Mouse (Mus musculus) layer of hippocampus, adult 9-11 months (tissue): ENCODE results near the gene Gm21969.

Source experiments
- DNase-seq: peaks from one replicate; pipeline ENCODE4 v3.0.0; 2022

The Gm21969 gene

DNA sequence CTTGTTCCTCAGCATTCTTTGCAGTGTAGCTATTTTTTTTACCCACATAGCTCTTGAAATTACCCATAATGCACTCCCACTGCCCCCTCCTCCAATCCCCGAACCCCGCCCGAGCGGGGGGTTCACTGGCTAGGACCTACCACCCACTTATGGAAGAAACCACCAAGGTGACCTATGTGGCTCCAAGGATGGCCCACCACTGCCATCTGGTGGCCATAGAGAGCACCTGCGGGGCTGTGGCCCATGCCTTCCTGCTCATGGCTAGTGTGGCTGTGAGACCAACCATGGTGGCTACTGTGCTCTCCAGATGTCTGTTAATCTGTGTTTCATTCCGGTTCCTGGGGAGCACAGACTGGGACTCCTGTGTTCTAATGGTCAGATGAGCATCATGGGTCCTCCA lies 66.9 kb downstream of the Gm21969 start:
- DNase-seq = peak; percentile 19

DNA sequence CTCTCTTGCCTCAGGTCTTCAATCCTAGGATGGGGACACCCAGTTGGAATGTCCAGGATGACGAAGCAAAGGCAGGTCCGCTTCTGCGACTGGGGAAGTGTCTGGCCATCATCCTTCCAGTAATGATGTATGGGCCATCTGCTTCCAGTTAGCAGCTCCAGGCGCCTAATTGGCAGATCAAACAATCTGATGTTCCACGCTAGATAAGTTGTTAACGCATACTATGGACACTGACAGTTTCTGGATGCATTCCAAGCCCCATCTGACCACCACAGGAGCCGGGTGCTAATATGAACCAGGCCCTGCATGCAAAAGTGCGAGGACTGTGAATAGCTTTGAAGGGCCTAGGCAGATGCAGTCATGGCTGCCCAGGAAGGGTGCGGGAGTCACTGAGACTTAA lies 72.7 kb downstream of the Gm21969 start:
- DNase-seq = no peak

DNA sequence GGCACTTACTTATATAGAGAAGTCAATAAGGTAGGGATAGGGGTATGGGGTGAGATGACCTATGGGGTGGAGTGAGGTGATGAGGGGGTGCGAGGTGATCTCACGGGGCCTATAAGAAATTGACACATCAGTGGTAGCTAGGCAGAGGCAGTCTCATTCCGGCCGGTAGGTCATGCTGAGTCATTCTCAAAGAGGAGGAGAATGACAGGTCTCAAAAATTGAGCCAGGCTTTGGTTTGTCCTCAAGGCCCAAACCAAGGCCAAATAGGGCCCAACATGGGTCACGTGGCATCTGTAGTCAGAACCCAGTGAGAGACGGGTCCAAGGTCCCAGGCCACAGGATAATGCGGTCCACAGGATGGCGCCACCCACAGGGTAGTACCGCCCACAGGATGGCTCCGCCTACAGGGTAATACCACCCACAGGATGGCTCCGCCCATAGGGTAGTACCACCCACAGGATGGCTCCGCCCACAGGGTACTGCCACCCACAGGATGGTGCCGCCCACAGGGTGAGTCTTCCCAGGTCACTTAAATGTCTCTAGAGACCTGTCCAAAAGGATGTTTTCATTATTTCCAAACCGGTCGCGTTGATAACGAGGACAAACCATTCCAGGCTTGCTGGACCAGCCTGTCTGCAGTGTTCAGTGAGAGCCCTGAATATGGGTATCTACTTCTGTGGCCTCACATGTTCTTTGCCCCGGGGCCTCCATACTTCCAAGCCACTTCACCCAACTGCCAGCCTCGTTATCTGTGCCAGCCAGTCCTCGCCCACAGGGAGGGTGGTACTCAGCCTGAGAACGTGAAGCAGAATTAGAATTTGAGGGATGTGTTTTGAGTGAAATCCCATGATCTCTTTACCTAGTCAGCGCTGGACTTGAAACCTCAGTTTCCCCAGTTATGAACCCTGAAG lies 81.0 kb downstream of the Gm21969 start:
- no peak for DNase-seq

DNA sequence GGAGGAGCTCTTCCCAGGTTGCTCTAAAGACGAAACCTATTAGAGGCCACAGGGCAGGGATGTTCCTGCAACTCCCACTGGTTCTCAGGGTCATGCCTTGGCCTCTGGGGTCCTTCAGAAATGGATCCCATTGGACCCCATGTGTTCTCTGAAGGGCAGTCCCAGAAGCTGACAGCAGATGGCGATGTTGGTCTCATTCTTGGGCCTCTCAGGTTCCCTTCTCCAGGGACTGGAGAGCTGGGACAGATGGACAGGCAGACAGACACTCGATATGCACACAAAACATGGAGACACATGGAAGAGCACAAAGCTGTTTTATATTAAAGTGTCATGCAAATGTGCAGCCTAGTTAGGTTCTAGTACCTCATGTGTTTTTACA lies 81.6 kb downstream of the Gm21969 start:
- peak; percentile 37 for DNase-seq

DNA sequence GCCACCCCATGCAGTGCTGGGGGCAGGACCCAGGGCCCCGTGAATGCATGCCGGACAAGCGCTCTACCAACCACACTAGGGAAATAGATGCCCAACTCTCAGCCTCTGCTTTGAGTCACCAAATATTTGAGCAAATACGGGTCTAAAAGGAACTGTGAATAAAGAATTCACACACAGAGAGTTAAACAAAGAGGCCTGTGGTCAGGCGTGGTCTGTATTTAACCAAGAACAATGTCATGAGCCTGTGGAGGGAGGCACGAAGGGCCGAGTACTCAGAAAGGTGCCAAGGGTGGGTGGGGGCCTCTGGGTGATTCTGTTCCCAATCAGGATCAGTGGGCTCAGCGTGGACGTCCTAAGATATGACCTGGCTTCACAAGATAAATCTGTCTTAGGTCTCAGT lies 85.1 kb downstream of the Gm21969 start:
- DNase-seq = no peak

DNA sequence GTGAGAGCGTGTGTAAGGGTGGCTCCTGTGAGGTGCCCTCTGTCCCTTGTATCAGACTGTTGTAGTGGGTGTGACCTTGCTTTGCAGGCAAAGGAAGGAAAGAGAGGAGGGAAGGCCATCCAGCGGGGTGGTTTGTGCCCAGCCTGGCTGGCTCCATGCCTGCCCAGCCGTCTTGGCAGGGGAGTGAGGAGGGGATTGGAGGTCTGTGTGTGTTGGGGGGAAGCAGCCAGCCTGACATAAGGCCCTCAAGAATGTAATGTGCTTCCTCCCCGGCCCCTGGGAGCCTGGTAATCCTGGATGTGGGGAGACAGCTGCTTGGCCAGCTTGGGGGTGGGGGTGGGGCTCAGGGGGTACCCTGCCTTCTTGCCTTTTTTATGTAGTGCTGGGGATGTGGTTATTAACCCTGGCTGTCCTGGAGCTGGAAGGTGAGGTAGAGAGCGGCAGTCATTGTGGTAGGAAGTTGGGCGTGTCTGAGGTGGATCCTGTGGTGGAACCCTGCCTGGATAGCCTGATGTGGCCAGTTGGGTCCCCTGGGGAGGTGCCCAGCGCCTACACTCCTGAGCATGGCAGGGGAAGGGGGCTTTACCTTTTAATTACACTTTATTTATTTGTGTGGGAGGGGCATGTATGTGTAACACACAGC lies 86.8 kb downstream of the Gm21969 start:
- DNase-seq = no peak

DNA sequence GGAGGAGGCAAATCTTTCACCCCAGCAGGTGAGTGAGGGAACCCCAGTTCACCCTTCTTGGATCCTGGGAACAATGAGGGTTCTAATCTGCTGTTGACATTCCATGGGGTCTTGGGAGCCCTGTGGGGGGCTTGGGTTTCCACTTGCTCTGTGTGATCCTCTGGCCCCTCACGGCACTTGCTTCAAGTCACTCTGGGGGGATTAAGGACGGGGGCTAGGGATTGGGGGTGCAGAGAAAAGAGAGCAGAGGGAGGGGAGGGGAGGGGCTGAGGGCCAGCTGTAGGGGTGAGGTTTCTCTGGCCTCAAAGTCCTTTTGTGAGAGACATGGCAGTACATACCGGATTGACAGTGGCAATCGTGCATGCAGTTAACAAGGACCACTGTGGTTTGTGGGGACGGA lies 90.3 kb downstream of the Gm21969 start:
- DNase-seq = no peak

DNA sequence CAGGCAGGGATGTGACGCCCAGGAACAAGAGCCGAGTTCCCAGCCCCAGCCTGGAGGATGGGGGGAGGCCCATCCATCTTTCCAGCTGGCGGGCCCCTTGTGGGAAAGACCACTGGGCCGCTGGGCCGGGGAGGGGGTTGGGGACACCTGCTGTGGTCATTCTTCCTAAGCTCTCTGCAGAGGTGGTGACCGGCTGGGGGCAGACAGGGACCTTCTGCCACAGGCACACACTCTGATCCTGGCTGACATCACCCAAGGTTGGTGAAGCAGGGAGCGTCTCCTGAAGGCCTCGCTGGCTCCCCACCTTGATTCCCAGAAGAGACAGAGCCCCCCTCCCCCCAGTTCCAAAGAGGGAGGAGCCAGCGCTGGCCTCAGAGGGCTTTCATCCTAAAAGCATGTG lies 94.8 kb downstream of the Gm21969 start:
- DNase-seq = no peak

DNA sequence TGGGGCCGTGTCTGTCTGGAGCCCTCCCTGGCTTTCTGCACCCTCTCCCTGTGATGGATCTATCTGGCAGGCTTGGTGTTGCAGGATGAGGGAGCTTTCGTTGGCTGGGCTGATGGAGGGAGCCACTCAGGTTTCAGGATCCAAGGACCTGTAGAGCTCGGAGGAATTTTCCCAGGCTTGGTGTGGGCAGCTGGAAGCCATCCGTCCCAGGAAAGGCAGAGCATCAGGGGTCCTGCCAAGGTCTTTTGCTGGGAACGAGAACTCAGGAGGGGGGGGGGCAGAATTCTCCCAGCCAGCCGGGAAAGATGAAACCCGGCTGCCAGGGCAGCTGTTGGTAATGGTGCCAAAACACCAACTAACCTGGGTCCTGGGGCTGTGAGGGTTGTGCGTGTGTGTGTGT lies 95.6 kb downstream of the Gm21969 start:
- DNase-seq = no peak

DNA sequence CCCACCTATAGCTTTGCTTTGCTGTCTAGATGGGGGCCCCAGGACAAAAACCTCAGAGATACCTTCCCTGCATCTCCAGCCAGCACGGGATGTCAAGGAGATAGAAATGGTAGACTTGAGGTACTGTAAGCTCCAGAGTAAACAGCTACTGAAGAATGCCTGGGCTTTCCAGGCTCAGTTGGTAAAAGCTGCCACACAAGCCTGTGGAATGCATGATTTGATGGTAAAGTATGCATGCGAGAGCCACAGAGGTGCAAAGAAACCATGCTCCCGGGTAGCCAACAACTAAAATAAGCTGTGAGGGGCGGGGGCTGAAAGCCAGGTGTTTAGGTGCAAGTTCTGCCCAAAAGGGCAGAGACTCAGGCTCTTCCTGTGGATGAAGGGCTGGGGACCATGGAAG lies 99.9 kb downstream of the Gm21969 start:
- no peak for DNase-seq

DNA sequence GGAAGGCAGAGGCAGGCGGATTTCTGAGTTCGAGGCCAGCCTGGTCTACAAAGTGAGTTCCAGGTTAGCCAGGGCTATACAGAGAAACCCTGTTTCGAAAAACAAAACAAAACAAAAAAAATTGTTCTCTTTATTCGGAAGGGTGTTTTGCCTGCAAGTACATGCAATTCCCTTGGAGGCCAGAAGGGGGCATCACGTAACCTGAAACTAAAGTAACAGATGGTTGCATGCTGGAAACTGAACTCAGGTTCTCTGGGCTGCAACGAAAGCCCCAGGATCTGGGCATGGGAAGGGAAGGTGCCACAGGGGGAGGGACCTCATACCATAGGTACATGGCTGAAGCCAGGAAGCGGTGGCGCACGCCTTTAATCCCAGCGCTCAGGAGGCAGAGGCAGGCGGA lies 100.5 kb downstream of the Gm21969 start:
- no peak for DNase-seq

DNA sequence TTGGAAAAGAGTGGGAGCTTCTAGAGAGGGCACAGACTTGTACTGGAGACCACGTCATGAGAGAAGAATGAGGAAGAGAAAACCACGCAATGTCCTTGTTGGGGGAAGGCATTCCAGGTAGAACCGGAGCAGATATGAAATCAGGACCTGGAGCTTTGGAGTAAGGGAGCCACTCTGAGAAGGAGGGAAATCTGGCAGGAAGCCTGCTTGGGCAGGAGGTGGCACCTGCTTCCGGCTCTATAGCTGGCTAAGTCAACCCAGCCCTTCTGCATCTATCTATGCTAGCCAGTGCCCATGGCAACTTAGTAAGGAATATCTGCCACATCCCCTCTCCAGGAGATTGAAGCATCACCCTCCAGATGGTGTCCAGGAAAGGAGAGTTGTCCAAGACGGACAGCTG lies 103.0 kb downstream of the Gm21969 start:
- no peak for DNase-seq

DNA sequence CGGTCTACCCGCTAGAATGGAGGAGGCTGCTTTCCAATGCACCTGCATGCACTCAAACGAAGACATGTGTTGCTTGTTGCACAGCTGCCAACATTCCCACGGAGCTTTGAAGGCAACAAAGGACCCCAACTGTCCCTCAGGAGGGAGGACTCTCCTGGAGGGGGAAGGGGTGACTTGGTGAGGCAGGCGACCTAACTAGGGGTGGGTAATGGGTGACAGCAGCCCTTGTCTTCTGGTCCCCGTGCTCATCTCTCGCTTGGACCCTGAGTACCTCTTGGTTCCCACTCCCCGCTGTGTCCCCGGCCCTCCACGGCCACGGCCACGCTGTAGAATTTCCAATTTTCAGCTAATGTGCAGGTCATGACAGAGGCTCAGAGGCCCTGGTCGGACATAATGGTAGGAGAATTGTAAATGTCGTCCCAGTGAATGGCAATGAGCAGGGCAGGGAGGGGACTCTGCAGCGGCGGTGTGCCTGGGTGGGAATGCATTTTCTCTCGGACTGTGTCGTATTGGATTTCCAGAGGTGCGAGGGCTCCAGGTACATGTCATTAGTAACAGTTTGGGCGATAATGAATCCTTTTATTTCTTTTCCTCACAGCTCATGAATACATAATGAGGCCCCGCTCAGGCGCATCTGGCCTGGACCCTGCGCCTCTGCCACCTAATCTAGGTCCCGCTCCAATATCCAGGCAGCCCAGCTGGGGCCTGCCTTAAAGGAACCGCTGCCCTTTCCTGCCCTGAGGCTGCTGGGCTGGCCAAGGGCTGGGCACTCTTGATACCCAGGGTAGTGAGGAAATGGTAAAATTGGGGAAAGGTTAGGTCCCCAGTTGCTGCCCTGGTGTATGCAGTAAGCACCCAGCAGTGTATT lies 107.7 kb downstream of the Gm21969 start:
- DNase-seq = no peak
